Comparison of ENCODE assay signal across 9 mouse cellular contexts in the genomic region with DNA sequence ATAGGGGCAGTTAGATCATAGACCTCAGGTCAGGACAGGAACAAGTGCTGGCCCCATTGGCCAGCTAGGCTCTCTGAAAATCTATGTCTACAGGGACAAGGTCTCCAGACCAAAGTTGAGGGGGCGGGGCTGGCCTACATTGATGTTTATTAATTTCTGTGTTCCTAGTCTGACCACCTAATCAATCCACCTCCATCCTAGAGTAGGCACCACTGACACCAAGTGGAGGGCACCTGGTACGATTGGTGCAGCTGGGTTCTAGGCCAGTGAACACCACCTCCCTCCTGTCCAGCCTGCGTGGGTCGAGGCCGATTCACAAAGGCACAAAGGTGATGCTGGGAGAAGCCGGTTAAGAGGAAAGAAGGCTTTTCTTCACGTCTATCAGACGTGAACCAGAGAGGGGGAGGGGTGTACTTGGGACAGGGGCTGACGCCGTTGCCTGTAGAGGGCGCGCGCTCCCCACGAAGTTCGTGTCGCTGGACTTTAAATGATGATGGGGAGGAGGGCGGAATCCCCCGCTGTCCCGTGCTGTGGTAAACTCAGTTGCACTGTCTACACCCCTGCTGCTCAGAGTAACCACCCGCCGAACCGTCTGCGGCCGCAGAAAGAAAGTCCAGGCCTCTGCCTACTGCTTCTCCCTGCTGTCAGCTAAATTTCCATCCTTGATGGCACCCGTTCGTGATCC. TPM values are rescaled to one million over a fixed set of nuclear protein-coding genes. Genes with fewer than 3 reads are reported as not detected.
DNase-seq lines count a peak whose midpoint lies in the region; ATAC-seq and TF ChIP-seq lines count a peak whose summit lies in the region.
"Had no signal": no experiment of that assay in that cellular context is flagged by ENCODE, and none has a peak within 500 bp of the region (broad histone marks: within the 10 kb centered on the region; RNA-seq: fewer than 3 reads in every experiment).

No protein-coding gene starts in this region.

- peaks cover 3% of the 10 kb centered on the region; the same call in 1 of the 2 replicates for H3K4me1 ChIP-seq in embryonic facial prominence, embryonic 11.5 days (ENCODE audit: control insufficient read depth, insufficient read depth, low read length)
- H3K4me1 ChIP-seq in heart, embryonic 12.5 days (replicated peaks) = peaks cover 27% of the 10 kb centered on the region
- H3K4me1 ChIP-seq in kidney, embryonic 15.5 days = peaks cover 50% of the 10 kb centered on the region
- peaks cover 6% of the 10 kb centered on the region; the same call in 1 of the 2 replicates for H3K4me1 ChIP-seq in lung, embryonic 14.5 days (ENCODE audit: insufficient read depth)
- H3K4me1 ChIP-seq in neural tube, embryonic 15.5 days = peaks cover 49% of the 10 kb centered on the region

- peak overlapping the region; percentile 25; the same call in 1 of the 2 replicates for H3K9ac ChIP-seq in embryonic facial prominence, embryonic 11.5 days (replicated peaks; ENCODE audit: low read length)
- no peak overlapping the region; the same call in 1 of the 2 replicates for H3K9ac ChIP-seq in heart, embryonic 12.5 days
- H3K9ac ChIP-seq in kidney, embryonic 15.5 days = no peak overlapping the region
- no peak overlapping the region for H3K9ac ChIP-seq in lung, embryonic 14.5 days
- H3K9ac ChIP-seq in neural tube, embryonic 15.5 days (replicated peaks) = no peak overlapping the region

- H3K4me2 ChIP-seq in embryonic facial prominence, embryonic 11.5 days (ENCODE audit: low read depth, low read length) = peak overlapping the region; percentile 41
- peak overlapping the region; percentile 68 for H3K4me2 ChIP-seq in heart, embryonic 12.5 days
- H3K4me2 ChIP-seq in kidney, embryonic 15.5 days = peak overlapping the region; percentile 56
- H3K4me2 ChIP-seq in lung, embryonic 14.5 days = peak overlapping the region; percentile 50
- peak overlapping the region; percentile 51 for H3K4me2 ChIP-seq in neural tube, embryonic 15.5 days

- H3K9me3 ChIP-seq in embryonic facial prominence, embryonic 11.5 days (replicated peaks; ENCODE audit: control insufficient read depth, low read length) = no peaks in the 10 kb centered on the region
- H3K9me3 ChIP-seq in heart, embryonic 12.5 days (replicated peaks) = no peaks in the 10 kb centered on the region
- H3K9me3 ChIP-seq in kidney, embryonic 15.5 days (replicated peaks) = no peaks in the 10 kb centered on the region
- no peaks in the 10 kb centered on the region for H3K9me3 ChIP-seq in lung, embryonic 14.5 days (ENCODE audit: low read depth, low read length)
- H3K9me3 ChIP-seq in neural tube, embryonic 15.5 days (replicated peaks) = no peaks in the 10 kb centered on the region

- WGBS in embryonic facial prominence, embryonic 11.5 days = under 1% methylated on average over 26 of the region's 26 CpGs
- WGBS in heart, embryonic 12.5 days = 1% methylated on average over 26 of the region's 26 CpGs
- WGBS in kidney, embryonic 15.5 days = 2% methylated on average over 26 of the region's 26 CpGs
- 1% methylated on average over 26 of the region's 26 CpGs for WGBS in lung, embryonic 14.5 days
- under 1% methylated on average over 26 of the region's 26 CpGs for WGBS in neural tube, embryonic 15.5 days

- TF ChIP-seq CTCF in lung, embryonic 14.5 days (IDR thresholded peaks at IDR 0.05; ENCODE audit: low read depth) = peak; percentile 92

- ATAC-seq in CD4-positive, CD25-positive, alpha-beta regulatory T cell, adult 4 months = peak; percentile 86
- ATAC-seq in embryonic facial prominence, embryonic 11.5 days (replicated peaks; ENCODE audit: insufficient number of reproducible peaks, low FRiP score, low TSS enrichment, low read depth) = 0 out of 2 replicates have a peak, but pooled peaks have one; percentile 27
- peak; percentile 51; the same call in 1 of the 2 replicates for ATAC-seq in heart, embryonic 12.5 days (ENCODE audit: insufficient number of reproducible peaks, low FRiP score)
- ATAC-seq in kidney, embryonic 15.5 days (replicated peaks; ENCODE audit: low FRiP score) = peak; percentile 30; the same call in 1 of the 2 replicates
- ATAC-seq in lung, embryonic 14.5 days (ENCODE audit: insufficient read depth) = peak; percentile 45; the same call in 1 of the 2 replicates
- 0 out of 2 replicates have a peak, but pooled peaks have one; percentile 39 for ATAC-seq in neural tube, embryonic 15.5 days (ENCODE audit: low FRiP score)

- H3K36me3 ChIP-seq in embryonic facial prominence, embryonic 11.5 days (replicated peaks; ENCODE audit: control insufficient read depth, insufficient read depth, low read depth, low read length) = peaks cover 11% of the 10 kb centered on the region; the same call in 1 of the 2 replicates
- peaks cover 25% of the 10 kb centered on the region for H3K36me3 ChIP-seq in heart, embryonic 12.5 days
- peaks cover 27% of the 10 kb centered on the region for H3K36me3 ChIP-seq in kidney, embryonic 15.5 days
- peaks cover 26% of the 10 kb centered on the region for H3K36me3 ChIP-seq in lung, embryonic 14.5 days (ENCODE audit: insufficient read depth)
- peaks cover 22% of the 10 kb centered on the region for H3K36me3 ChIP-seq in neural tube, embryonic 15.5 days

- peak; percentile 89 for DNase-seq in adrenal gland, adult 2 months
- peak; percentile 91 for DNase-seq in embryonic facial prominence, embryonic 11.5 days (ENCODE audit: low spot score)
- DNase-seq in lung, embryonic 14.5 days = peak; percentile 93
- peak; percentile 82 to 87 for DNase-seq in thymus, postnatal 36 days

- H3K27me3 ChIP-seq in embryonic facial prominence, embryonic 11.5 days (ENCODE audit: control insufficient read depth, insufficient read depth, low read length) = peaks cover 25% of the 10 kb centered on the region
- H3K27me3 ChIP-seq in heart, embryonic 12.5 days (replicated peaks) = peaks cover 57% of the 10 kb centered on the region
- H3K27me3 ChIP-seq in kidney, embryonic 15.5 days = peaks cover 61% of the 10 kb centered on the region
- H3K27me3 ChIP-seq in lung, embryonic 14.5 days (ENCODE audit: insufficient read depth, low read length) = peaks cover 53% of the 10 kb centered on the region
- H3K27me3 ChIP-seq in neural tube, embryonic 15.5 days (replicated peaks) = peaks cover 55% of the 10 kb centered on the region

- H3K27ac ChIP-seq in embryonic facial prominence, embryonic 11.5 days (replicated peaks; ENCODE audit: low read depth, low read length) = no peak overlapping the region
- H3K27ac ChIP-seq in heart, embryonic 12.5 days (ENCODE audit: poor library complexity, severe bottlenecking) = no peak overlapping the region
- no peak overlapping the region for H3K27ac ChIP-seq in kidney, embryonic 15.5 days
- H3K27ac ChIP-seq in lung, embryonic 14.5 days (ENCODE audit: low read depth) = no peak overlapping the region
- no peak overlapping the region for H3K27ac ChIP-seq in neural tube, embryonic 15.5 days (replicated peaks)

- peak overlapping the region; percentile 13; the same call in 1 of the 2 replicates for H3K4me3 ChIP-seq in embryonic facial prominence, embryonic 11.5 days (ENCODE audit: low read depth, low read length)
- H3K4me3 ChIP-seq in heart, embryonic 12.5 days = peak overlapping the region; percentile 34
- peak overlapping the region; percentile 32 for H3K4me3 ChIP-seq in kidney, embryonic 15.5 days (replicated peaks)
- H3K4me3 ChIP-seq in lung, embryonic 14.5 days (ENCODE audit: low read depth, low read length) = peak overlapping the region; percentile 18
- H3K4me3 ChIP-seq in neural tube, embryonic 15.5 days (replicated peaks) = peak overlapping the region; percentile 18; the same call in 1 of the 2 replicates

RNA-seq across cellular contexts. Expression of gene Cbx8, which starts 6.8 kb away (rescaled TPM):
- polyA plus RNA-seq in CD4-positive, CD25-positive, alpha-beta regulatory T cell, adult 4 months (2017; shearing (Covaris generic)) = 1 to 10 TPM; 4.0 to 6.7 TPM
- 10 to 100 TPM; 16.3 to 22.9 TPM for total RNA-seq in adrenal gland, adult 2 months (2021)
- polyA plus RNA-seq in adrenal gland, adult 2 months (2012; rRNA removed) = 11.3 and 12.2 TPM in 2 replicates
- polyA plus RNA-seq in embryonic facial prominence, embryonic 11.5 days (2014; fragmentation: Nextera tagmentation; extraction: Ambion mirVana) = 10.3 and 12.2 TPM in 2 replicates
- 7.3 and 8.8 TPM in 2 replicates for polyA plus RNA-seq in heart, embryonic 12.5 days (2016; fragmentation: Nextera tagmentation; extraction: Ambion mirVana)
- polyA plus RNA-seq in kidney, embryonic 15.5 days (2015; fragmentation: Nextera tagmentation; extraction: Ambion mirVana) = 9.8 and 10.3 TPM in 2 replicates
- 8.5 and 8.8 TPM in 2 replicates for polyA plus RNA-seq in lung, embryonic 14.5 days (2014; fragmentation: Nextera tagmentation; extraction: Ambion mirVana)
- 7.2 and 7.3 TPM in 2 replicates for polyA plus RNA-seq in neural tube, embryonic 15.5 days (2015; fragmentation: Nextera tagmentation; extraction: Ambion mirVana)

RNA-seq across cellular contexts. Expression of gene Cbx2, which starts 11.3 kb away (rescaled TPM):
- polyA plus RNA-seq in CD4-positive, CD25-positive, alpha-beta regulatory T cell, adult 4 months (2017; shearing (Covaris generic)) = 1 to 10 TPM; 1.4 to 1.5 TPM
- total RNA-seq in adrenal gland, adult 2 months (2021) = 1 to 10 TPM; 5.1 to 5.3 TPM
- polyA plus RNA-seq in adrenal gland, adult 2 months (2012; rRNA removed) = 2.7 and 2.9 TPM in 2 replicates
- polyA plus RNA-seq in embryonic facial prominence, embryonic 11.5 days (2014; fragmentation: Nextera tagmentation; extraction: Ambion mirVana) = 87.1 and 91.8 TPM in 2 replicates
- 29.3 and 30.5 TPM in 2 replicates for polyA plus RNA-seq in heart, embryonic 12.5 days (2016; fragmentation: Nextera tagmentation; extraction: Ambion mirVana)
- polyA plus RNA-seq in kidney, embryonic 15.5 days (2015; fragmentation: Nextera tagmentation; extraction: Ambion mirVana) = 38.9 and 40.7 TPM in 2 replicates
- polyA plus RNA-seq in lung, embryonic 14.5 days (2014; fragmentation: Nextera tagmentation; extraction: Ambion mirVana) = 35.6 and 43.4 TPM in 2 replicates
- 8.3 and 13.3 TPM in 2 replicates for polyA plus RNA-seq in neural tube, embryonic 15.5 days (2015; fragmentation: Nextera tagmentation; extraction: Ambion mirVana)

RNA-seq across cellular contexts. Expression of gene Enpp7, which starts 46.0 kb away (rescaled TPM):
- polyA plus RNA-seq in CD4-positive, CD25-positive, alpha-beta regulatory T cell, adult 4 months (2017; shearing (Covaris generic)) = not detected
- not detected for total RNA-seq in adrenal gland, adult 2 months (2021)
- polyA plus RNA-seq in adrenal gland, adult 2 months (2012; rRNA removed) = not detected in 2 replicates
- not detected in 2 replicates for polyA plus RNA-seq in embryonic facial prominence, embryonic 11.5 days (2014; fragmentation: Nextera tagmentation; extraction: Ambion mirVana)
- polyA plus RNA-seq in heart, embryonic 12.5 days (2016; fragmentation: Nextera tagmentation; extraction: Ambion mirVana) = not detected in 2 replicates
- polyA plus RNA-seq in kidney, embryonic 15.5 days (2015; fragmentation: Nextera tagmentation; extraction: Ambion mirVana) = not detected in 2 replicates
- not detected in 2 replicates for polyA plus RNA-seq in lung, embryonic 14.5 days (2014; fragmentation: Nextera tagmentation; extraction: Ambion mirVana)
- polyA plus RNA-seq in neural tube, embryonic 15.5 days (2015; fragmentation: Nextera tagmentation; extraction: Ambion mirVana) = not detected in 2 replicates
- total RNA-seq: left cerebral cortex, adult 8-10 months had no signal

RNA-seq across cellular contexts. Expression of gene Cbx4, which starts 52.0 kb away (rescaled TPM):
- 1 to 10 TPM; 1.7 to 3.7 TPM for polyA plus RNA-seq in CD4-positive, CD25-positive, alpha-beta regulatory T cell, adult 4 months (2017; shearing (Covaris generic))
- total RNA-seq in adrenal gland, adult 2 months (2021) = 100 to 1,000 TPM; 144 to 197 TPM
- 89.0 and 127 TPM in 2 replicates for polyA plus RNA-seq in adrenal gland, adult 2 months (2012; rRNA removed)
- polyA plus RNA-seq in embryonic facial prominence, embryonic 11.5 days (2014; fragmentation: Nextera tagmentation; extraction: Ambion mirVana) = 4.4 and 4.8 TPM in 2 replicates
- 13.2 and 14.9 TPM in 2 replicates for polyA plus RNA-seq in heart, embryonic 12.5 days (2016; fragmentation: Nextera tagmentation; extraction: Ambion mirVana)
- polyA plus RNA-seq in kidney, embryonic 15.5 days (2015; fragmentation: Nextera tagmentation; extraction: Ambion mirVana) = 8.6 and 9.9 TPM in 2 replicates
- polyA plus RNA-seq in lung, embryonic 14.5 days (2014; fragmentation: Nextera tagmentation; extraction: Ambion mirVana) = 13.1 and 13.8 TPM in 2 replicates
- 20.2 and 24.2 TPM in 2 replicates for polyA plus RNA-seq in neural tube, embryonic 15.5 days (2015; fragmentation: Nextera tagmentation; extraction: Ambion mirVana)

Comparison
In these comparisons a context has a peak if more than half of its experiments do, and no peak if none do; other contexts are left out.
1. ATAC-seq: peak in every context shown above with its lines; median percentile 86 in CD4-positive, CD25-positive, alpha-beta regulatory T cell, adult 4 months; 51 in heart, embryonic 12.5 days; 45 in lung, embryonic 14.5 days; 39 in neural tube, embryonic 15.5 days; 30 in kidney, embryonic 15.5 days; 27 in embryonic facial prominence, embryonic 11.5 days.